Mouse (Mus musculus) hindbrain, embryonic 11.5 days (tissue): ENCODE data around the gene Olfr748. TPM values are rescaled to one million over a fixed set of nuclear protein-coding genes. Genes with fewer than 3 reads are reported as not detected.

Experiments
- polyA plus RNA-seq: library from polyadenylated mRNA; unstranded; fragments of >200 nt; fragmentation: Nextera tagmentation; extraction: Ambion mirVana; gene quantifications from 2 replicates; pipeline ENCODE4 v1.2.1, GENCODE M21; 2014

The Olfr748 gene
- polyA plus RNA-seq, 1 experiment from 2014 or later = not detected

Other genes with a start within 250 kb of the Olfr748 start
- gene Olfr741, start 234.6 kb upstream of the Olfr748 start, polyA plus RNA-seq = not detected in 2 replicates
- gene Olfr742, start 203.8 kb upstream of the Olfr748 start, polyA plus RNA-seq = not detected in 2 replicates
- gene Olfr743, start 185.5 kb upstream of the Olfr748 start, polyA plus RNA-seq = not detected in 2 replicates
- gene Olfr744, start 92.5 kb upstream of the Olfr748 start, polyA plus RNA-seq = not detected in 2 replicates
- not detected in 2 replicates for gene Olfr745, start 68.0 kb upstream of the Olfr748 start, polyA plus RNA-seq
- gene Olfr746, start 60.3 kb upstream of the Olfr748 start, polyA plus RNA-seq = not detected in 2 replicates
- not detected in 2 replicates for gene Olfr747, start 14.2 kb upstream of the Olfr748 start, polyA plus RNA-seq
- not detected in 2 replicates for gene Olfr749, start 37.7 kb downstream of the Olfr748 start, polyA plus RNA-seq
- 105 and 106 TPM in 2 replicates for gene Ttc5, start 78.1 kb downstream of the Olfr748 start, polyA plus RNA-seq
- not detected in 2 replicates for gene Ccnb1ip1, start 100.4 kb downstream of the Olfr748 start, polyA plus RNA-seq
- 63.6 and 66.0 TPM in 2 replicates for gene Parp2, start 100.5 kb downstream of the Olfr748 start, polyA plus RNA-seq
- gene Tep1, start 163.2 kb downstream of the Olfr748 start, polyA plus RNA-seq = 5.8 and 6.1 TPM in 2 replicates
- 0.11 TPM in 1 of 2 replicates, not detected in the other for gene Klhl33, start 190.1 kb downstream of the Olfr748 start, polyA plus RNA-seq
- 146 and 160 TPM in 2 replicates for gene Osgep, start 217.5 kb downstream of the Olfr748 start, polyA plus RNA-seq
- gene Apex1, start 217.6 kb downstream of the Olfr748 start, polyA plus RNA-seq = 344 and 364 TPM in 2 replicates
- 53.8 and 55.6 TPM in 2 replicates for gene Pip4p1, start 223.5 kb downstream of the Olfr748 start, polyA plus RNA-seq
- gene Pnp, start 223.7 kb downstream of the Olfr748 start, polyA plus RNA-seq = 62.1 and 63.9 TPM in 2 replicates
- gene Gm49342, start 237.1 kb downstream of the Olfr748 start, polyA plus RNA-seq = not detected in 2 replicates
- 0.36 and 0.52 TPM in 2 replicates for gene Pnp2, start 248.6 kb downstream of the Olfr748 start, polyA plus RNA-seq